Mouse (Mus musculus) spleen, postnatal 4 days (tissue): ENCODE results near the gene Akr1b8.
"Not testable (repeated sequence)": the region's sequence is repeated elsewhere in the genome, so short reads cannot be mapped to it uniquely, and the experiment has no call there.

Experiments used
- DNase-seq, 2 experiments: peaks; one replicate each; pipeline ENCODE4 v3.0.0; 2022; ENCODE audit warnings: low spot score in 2 of 2

Akr1b8 gene

GRCm38 (mm10) chr6:34346096-34346898 is 7.6 kb upstream of the Akr1b8 start:
- DNase-seq = peak; percentile 37 to 77

DNA sequence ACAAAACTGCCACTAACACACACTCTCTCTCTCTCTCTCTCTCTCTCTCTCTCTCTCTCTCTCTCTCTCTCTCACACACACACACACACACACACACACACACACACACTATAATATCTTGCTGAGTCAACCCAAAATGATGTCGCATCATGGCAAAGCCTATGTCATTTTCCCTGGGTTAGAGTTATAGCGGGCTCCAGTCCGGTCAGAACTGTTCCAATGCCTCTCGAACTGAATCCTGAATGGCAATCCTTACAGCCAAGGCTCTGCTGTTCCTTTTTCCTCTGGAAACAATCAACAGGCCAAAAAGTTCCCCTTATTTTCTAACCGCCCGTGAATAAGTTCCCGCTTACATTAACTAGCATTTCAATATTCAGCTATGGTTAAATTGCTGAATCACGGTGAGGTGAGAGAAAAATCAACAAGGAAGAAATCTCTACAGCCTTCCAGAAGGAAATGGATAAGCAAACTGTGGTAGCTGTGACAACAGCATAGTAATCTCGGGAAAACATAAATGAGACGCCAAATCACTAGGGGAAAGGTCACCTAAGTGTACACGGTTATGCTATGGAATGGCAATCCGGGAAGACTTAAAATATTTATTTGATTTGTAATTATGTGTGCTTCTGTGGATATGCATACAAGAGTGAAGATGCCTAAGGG is 3.8 kb upstream of the Akr1b8 start:
- no peak for DNase-seq

DNA sequence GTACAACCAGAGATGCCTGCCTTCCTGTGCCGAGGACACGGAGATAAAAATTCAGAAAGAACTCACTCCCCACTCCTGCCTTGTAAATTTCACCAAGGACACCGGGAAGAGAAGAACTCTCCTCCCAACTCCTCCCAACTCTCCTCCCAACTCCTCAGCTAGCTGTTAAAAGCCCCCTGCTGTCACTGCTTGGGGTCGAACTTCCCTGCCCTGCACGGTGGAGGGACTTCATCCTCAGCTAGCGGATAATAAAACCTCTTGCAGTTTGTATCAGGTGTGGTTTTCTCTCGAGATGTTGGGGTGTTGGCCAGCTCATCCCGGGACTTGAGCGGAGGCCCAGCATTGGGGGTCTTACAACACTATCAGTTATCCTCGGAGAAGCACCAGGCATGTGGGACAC is 2.4 kb upstream of the Akr1b8 start:
- DNase-seq = not testable (repeated sequence)

GRCm38 (mm10) chr6:34352401-34352800 is 1.5 kb upstream of the Akr1b8 start:
- no peak for DNase-seq

- DNase-seq = no peak
Observed at GRCm38 (mm10) chr6:34354354-34355348, 732 bp downstream of the Akr1b8 start.

- DNase-seq = no peak
Observed at GRCm38 (mm10) chr6:34355349-34355747, 1.4 kb downstream of the Akr1b8 start.

DNA sequence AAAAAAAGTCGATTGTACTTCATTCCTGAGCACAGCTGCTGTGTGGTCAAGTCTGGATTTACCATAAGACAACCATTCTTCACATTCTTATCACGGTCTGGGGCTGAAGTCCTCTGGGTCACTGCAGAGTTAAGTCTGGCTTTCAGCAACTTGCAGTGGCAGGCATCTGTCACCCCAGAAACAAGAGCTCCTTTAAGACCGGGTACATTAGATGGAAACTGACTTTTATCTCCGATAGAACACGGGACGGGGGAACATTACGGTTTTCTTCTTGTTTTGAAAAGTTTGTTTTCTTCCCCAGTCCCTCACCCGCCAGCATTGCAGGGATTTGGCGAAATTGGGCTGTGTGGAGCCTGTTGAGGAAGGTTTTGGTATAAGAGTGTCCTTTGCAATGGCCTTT is 1.9 kb downstream of the Akr1b8 start:
- no peak for DNase-seq

GRCm38 (mm10) chr6:34364217-34365136 is 10.6 kb downstream of the Akr1b8 start:
- no peak for DNase-seq

DNA sequence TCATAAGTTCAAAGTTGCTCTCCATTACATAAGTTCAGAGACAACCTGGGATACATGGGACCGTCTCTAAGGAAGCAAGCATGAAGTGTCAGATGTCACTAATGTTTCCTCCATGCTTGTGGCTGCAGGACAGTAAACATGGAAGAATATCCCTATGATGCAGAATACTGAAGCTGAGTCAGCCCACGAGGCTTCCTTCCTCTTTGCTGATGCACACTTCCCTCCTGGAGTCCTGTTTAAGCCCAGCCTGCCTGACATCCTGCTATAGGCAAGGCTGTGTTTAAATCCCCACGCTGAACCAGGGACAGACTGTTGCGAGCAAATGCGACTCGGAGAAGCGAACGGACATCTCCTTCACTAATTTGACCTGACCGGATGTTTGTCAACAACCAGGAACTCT is 14.1 kb downstream of the Akr1b8 start:
- DNase-seq = no peak

DNA sequence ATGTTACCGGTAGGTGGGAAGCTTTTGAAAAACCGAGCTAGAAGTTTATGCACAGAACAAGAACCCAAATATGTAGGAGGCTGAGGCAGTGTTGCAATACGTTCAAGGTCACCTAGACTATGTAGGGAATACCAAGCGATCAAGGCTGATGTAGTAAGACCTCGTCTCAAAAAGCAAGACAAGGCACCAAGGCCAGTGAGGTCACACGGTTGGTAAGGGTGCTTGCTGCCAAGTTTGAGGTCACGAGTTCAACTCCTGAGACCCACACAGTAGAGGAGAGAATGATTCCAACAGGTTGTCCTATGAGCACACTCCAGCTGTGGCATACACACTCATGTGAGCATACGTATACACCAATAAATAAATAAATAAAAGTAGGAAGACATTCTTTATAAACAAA is 16.2 kb downstream of the Akr1b8 start:
- no peak for DNase-seq

- DNase-seq = peak; percentile 75 to 91
Observed at GRCm38 (mm10) chr6:34371700-34372351, 17.9 kb downstream of the Akr1b8 start.

GRCm38 (mm10) chr6:34373841-34374240 is 19.9 kb downstream of the Akr1b8 start:
- DNase-seq = no peak

DNA sequence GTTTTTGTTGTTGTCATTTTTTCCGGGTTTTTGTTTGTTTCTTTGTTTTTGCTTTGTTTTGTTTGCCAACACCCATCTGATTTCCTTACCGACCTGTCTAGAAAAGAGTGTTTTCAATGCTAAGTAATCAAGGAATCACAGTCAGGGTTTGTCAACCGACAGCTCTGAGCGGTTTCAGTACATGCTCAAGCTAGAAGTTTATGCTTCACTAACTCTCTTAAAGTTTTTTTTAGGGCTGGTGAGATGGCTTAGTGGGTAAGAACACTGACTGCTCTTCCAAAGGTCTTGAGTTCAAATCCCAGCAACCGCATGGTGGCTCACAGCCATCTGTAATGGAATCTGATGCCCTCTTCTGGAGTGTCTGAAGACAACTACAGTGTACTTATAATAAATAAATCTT is 22.0 kb downstream of the Akr1b8 start:
- not testable (repeated sequence) for DNase-seq

GRCm38 (mm10) chr6:34383401-34383800 is 29.5 kb downstream of the Akr1b8 start:
- DNase-seq = no peak

DNA sequence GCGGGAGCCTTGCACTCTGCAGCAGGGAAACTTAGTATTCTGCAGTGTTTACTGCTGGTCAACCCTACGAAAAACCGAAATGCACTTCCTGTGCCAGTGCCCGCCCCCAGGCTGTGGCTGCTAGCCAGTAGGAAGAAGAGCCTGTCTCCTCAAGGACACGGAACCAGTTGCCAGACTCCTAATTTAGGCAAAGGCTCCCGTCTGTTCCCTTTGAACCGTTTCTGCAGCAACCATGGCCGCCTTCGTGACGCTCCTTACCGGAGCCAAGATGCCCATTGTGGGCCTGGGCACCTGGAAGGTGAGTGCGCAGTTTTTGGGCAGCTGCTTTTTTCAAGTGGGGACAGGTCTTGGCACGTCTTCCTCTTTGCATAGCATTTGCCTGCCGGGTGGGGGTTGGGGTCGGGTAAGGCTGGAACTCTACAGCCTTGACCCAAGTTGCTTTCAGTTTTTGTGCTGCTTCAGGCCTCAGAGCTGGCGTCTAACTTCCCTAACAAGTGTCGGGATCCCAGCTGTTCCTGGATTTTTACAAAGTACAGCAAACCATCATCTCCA is 30.3 kb downstream of the Akr1b8 start, which contains the start of gene Akr1b10:
Gene Akr1b10, plus strand, starts transcription at position 109 of the 552 bp plus-strand sequence.
- peak; percentile 57 to 74 for DNase-seq

GRCm38 (mm10) chr6:34384701-34385370 is 30.9 kb downstream of the Akr1b8 start:
- peak in 1 of 2 experiments; percentile 21 for DNase-seq

- DNase-seq = no peak
Observed at GRCm38 (mm10) chr6:34388420-34389156, 34.7 kb downstream of the Akr1b8 start.

DNA sequence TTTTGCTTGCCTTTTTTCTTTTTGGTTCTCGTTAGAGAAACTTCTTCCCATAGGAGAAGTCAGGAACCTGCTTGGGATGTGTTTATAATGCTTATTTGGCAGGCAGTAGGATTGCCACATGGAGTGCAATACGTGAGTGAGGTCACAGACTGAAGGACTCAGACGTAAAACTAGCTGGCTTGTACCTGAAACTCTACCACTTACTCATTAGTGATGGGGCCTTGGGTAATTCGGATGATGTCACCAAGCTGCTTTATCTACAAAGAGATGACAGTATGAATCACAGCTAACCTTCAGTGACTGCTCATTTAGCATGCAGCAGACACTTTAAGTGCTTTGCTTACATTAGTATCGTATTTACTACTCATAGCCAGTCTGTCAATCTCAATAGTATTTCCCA is 42.0 kb downstream of the Akr1b8 start:
- DNase-seq = no peak

DNA sequence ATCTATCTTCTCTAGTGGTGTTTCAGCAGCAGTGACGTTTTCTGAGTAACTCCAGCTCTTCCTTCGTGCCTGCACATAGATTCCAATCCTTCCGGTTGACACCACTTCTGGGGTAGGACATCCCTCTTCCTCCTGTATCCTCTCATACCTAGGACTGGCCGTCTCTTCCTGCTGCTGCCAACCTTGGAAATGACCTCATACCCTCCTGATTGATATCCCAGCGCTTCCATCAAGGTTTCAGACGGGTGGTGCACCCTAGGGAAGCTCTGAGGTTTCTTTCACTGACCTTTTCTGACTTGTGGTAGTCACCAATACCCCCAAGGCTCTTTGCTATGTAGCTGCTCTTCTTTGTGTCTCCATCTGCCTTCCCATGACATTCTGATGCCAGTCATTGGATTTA is 44.5 kb downstream of the Akr1b8 start:
- no peak for DNase-seq
